Mouse (Mus musculus) spleen, postnatal 14 days (tissue): ENCODE measurements around the gene Mitf.

Source experiments
- DNase-seq, 2 experiments: peaks; one replicate each; pipeline ENCODE4 v3.0.0; 2021 to 2022; ENCODE audit warnings: low spot score in 2 of 2

Mitf gene

DNA sequence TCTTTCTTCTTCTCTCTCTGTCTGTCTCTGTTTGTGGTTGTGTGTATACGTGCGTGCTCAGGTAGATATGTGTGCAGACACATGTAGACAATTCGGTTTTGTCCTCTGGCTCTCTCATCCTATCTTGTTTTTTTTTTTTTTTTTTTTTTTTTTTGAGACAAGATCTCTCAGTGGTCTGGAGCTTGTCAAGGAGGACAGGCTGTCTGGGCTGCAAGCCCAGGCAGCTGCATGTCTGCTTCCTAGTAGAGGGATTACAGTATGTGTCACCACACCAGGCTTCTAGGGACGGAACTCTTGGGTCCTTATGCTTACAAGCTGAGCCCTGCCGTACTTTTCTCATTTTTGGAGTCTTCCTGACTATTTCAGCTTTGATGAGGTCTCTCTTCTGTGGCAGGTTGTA is 73.5 kb downstream of the Mitf start:
- DNase-seq: no peak

DNA sequence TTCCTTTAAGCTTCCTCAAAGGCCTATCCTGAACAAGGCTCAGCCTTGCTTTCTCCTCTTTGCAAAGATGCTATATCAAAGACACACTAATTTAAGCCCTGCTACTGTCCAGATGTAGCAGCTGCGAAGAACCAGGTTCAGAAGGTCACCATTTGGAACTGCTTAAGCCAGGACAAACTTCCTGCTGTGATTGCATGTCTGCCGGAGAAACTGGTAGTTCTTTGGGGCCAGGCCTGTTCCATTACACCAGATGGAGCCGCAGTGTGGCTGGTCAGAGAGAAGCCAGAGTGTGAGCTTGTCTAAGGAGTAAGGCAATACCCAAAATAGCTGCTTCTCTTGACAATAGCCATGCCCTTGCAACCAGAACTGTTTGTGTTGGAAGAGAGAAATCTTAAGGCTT is 75.1 kb downstream of the Mitf start:
- no peak for DNase-seq

DNA sequence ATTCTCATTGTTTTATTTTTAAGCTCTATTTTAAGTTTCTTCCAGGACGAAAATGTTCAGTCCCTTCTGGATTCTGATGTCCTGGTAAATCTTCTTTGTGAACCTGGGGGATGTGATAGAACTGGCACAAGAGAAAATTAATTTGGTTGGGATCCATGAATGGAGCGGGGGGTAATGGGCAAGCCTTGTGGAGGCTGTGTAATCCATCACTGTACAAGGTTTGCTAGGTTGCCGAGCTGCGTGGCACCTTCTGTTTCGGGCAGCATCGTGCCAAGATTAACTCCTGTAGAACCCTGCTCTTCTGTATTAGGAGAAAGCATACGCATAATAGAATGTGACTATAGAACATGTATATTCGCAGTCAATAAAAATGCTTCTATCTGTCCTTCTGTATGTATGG is 76.1 kb downstream of the Mitf start:
- no peak for DNase-seq

DNA sequence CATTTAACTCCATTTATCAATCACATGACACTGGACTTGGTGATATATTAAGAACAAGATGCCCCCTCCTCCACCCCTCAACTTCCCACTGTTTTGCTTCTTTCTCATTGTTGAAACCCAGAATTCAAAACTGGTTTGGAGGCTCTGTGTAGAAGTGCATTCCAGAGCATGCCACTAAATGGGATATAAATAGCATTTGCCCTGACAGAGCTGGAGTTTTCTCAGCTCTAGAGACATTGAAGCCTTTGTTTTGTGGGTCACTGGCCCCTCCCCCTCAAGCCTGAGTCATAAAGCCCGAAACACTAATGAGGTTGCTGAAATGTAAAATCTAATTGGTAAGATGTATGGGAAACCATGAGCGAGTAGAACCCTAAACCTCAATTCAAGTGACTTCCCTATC is 76.6 kb downstream of the Mitf start:
- no peak for DNase-seq

DNA sequence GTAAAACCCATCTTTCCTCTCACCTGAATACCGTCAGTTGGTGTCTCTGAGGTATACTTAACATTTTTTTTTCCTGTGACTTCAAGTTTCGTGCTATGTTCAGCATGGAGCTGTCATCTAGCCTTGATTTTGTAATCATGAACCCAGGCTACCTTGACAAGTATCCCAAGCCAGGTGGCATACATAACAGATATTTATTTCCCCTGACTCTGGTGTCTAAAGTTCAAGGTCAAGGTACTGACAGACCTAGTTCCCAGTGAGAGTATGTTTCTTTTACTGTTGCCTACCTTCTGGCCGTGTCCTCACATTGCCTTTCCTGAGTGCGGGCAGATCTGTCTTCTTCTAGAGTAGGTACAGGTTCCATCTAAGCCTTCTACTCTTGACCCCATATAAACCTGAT is 78.1 kb downstream of the Mitf start:
- DNase-seq: no peak

DNA sequence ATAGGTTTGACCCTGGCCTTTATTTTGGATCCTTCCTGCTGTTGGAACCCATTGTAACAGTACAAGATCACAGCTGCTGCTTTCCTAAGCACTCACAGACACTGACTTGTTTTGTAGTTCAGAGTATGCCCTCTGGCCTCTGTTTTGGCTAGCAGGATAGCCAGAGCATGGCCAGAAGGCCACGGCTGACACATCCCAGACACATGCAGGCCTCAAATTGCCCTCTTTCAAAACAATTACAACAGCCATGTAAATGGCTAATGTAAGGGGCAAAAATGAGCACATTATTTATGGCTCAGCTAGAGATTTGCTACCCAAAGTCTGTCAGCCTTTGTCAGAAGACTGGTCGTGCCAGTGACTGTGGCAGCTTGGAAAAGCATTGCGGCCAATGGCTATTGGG is 78.8 kb downstream of the Mitf start:
- DNase-seq: no peak

DNA sequence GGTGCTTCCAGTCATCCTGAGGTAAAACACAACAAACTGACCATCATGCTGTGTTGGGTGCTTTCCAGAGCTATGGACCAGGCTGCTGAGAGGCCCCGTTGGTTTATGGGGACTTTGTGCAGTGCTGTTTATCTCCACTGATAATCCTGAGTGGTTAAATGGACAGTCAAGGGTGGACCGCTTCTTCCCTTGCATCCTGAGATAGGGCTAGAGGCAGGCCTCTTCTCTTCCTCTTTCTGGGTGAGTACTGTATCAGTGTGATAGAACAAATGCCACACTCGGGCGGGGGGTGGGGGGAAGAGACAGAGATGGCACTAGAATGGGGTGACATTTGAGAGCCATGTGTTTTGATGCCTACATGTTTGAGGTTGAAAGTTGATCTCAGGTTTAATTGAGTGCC is 81.0 kb downstream of the Mitf start:
- DNase-seq: no peak

DNA sequence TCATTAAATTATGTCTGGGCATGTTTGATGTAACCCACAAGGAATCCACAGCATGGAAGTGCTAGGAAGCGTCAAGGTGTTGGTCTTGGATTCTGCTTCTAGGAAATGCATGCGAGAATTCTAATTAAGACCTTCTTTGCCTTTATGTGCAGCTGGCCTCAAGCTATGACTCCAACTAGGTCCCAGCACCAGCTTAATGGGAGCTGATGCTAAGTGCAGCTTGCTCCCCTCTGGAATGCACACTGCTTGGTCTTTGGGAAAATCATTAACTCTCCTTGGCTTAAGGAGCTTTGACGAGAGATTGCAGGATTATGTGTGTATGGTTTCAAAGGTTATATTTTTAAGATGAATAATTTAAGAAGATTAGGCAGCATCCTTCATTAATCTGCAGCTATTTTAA is 81.7 kb downstream of the Mitf start:
- no peak for DNase-seq

DNA sequence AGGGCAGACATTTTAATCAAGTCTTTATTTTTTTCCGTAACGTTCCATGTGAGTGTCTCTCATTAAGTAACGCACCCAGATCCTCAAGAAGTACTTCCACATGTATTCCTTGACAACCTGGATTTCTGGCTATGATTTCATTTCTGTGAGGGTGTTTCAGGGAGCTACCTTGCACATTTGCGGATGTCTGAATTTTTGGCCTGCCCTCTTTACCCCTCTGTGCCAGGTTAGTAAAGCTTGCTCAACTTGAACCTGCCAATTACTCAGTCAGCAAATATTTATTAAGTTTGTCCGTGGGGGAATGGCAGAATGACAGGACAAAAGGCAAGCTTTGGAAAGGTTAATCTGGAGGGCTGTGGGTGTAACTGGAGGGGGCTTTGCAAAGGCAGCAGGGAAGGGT is 86.7 kb downstream of the Mitf start:
- no peak for DNase-seq

DNA sequence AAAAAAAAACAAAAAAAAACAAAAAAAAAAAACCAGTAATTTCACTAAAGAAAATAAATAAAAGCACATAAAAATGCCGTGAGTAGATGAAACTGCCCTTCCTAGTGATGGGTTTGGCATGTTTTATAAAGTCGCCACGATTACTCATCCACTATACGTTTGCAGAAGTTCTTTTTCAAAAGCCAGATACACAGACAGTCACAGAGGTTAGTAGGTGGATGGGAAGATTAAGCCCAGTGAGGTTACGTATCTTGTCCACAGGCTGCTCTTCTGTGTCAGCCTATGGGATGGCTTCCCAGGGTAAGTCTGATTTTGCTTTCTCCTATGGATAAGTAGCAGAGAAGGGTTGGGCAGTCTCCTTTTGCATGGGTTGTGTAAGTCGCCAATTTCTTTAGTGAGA is 90.3 kb downstream of the Mitf start:
- no peak for DNase-seq

DNA sequence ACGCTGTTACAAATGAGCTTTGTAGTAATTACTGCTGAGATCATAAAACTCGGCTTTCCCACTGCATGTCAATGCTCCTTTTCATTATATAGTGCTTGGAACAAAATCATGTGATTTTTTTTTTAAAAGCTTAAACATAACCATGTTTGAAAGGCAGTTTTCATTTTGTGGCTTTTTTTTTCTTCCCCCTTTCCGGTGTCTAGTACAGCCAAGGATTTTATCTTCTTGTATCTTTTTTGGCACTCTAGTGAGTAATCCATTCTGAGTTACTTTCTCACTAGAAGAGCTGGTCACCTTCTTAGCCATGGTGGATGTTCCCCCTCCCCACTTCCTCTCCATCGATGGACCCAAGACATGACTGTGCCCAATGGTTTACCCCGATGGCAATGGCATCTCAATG is 91.2 kb downstream of the Mitf start:
- no peak for DNase-seq

DNA sequence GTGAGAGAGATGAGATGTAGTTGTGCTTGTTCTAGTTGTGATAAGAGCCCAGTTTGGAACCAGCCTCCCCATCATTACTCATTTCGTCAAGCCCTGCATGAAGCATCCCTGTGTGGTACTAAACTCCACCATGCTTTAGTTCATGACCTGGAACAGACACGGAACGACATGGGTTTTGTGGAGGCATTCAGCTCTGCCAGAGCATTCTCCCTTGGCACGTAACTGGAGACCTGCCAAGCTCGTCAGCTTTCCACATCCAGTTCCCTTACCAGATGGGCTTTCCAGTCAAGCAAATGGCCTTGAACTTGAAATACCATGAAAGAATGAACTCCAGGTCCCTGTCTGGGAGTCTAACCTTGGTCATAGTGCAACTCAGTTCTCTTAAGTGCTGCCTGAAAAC is 94.7 kb downstream of the Mitf start:
- no peak for DNase-seq

DNA sequence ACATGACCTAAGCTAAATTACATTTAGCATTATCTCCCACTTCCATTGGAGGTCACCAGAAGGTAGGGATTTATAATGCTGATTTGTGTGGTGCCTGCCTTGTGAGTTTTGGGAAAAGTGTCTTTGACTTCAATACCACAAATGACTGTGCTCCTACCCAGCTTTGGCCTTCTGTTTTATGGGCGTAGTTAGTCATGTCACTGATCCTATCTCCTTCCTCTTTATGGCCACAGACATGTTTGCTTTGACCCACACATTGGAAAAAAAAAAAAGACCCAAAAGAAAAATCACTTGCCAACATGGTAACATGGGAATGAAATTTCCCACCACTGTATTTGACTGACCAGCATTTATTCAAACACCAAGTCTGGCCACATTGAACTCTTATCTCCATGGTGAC is 95.4 kb downstream of the Mitf start:
- DNase-seq: no peak

DNA sequence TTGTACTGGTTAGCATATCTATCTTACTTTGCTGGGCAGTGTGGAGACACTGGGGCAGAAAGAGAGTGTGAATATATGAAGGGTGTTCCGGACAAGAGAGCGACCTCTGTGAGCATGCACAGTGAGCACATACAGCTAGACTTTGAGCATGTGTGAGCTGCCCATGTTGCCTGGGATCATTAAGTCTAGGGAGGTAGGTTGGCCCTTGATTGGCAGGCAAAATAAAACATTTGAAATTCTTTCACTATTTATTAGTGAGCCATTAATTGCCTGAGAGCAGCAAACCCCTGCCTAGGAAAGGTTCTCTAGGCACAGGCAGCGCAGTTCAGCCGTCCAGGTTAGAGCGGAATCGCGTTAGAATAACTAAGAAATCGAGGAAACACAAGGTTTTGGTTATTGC is 107.9 kb downstream of the Mitf start:
- DNase-seq: no peak

DNA sequence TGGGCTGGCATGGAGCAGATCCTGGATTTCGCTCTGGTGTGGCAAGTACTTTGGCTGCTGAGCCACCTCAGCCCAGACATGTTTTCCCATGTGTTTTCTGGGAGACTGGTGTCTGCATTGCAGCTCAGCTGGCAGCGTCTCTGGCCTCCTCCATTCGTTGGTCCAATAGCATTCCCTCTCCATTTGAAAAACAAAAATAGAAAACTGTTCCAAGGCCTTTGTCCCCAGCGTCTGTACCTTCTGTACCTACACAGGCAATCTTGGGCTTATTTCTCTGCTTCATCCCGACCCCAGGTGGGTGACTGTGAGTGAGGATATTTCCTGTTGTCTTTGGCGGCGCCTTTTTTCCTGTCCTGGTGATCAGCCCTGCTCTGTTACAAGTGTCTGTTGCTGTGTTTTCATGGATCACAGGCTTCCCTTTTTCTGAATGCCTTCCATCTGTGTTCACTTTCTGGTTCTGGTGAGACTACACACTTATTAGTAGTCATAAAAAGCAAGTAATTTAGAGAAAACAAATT is 109.6 kb downstream of the Mitf start:
- no peak for DNase-seq

DNA sequence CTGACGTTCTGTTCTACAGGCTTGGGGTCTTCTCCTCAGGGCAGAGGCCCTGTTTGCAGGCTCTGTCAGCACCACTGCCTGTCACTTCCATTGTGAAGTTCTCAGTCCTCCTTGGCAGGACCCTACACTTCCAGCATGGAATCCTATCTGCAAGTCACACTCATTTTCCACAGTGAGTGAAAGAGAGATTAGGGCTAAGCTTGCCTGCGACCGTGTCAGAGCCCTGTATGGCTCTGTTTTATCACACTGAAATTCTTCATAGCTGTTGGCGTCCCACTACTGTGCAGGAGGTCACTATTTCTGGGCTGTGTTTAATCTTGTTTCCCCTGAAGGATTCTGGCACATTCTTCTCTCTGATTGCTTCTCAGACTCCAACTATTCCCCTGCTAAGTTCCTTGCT is 111.2 kb downstream of the Mitf start:
- DNase-seq: no peak

DNA sequence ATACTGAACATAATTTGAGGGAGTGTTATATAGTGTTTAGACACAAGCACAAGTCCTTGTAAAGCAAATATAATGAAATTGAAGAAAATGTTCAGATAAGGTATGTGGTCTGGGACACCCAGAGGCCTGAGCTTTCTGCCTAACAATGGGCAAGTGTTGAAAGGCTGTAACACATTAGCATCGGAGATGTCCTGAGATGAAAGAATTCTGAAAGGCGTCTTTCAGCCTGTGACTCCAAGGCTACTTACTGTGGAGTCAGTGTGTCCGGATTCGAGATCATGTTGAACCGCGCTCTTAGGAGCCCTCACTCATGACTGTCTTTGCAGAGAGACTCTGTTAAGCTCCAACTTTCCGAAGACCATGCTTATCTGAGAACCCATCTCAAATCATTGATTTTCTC is 111.6 kb downstream of the Mitf start:
- no peak for DNase-seq

DNA sequence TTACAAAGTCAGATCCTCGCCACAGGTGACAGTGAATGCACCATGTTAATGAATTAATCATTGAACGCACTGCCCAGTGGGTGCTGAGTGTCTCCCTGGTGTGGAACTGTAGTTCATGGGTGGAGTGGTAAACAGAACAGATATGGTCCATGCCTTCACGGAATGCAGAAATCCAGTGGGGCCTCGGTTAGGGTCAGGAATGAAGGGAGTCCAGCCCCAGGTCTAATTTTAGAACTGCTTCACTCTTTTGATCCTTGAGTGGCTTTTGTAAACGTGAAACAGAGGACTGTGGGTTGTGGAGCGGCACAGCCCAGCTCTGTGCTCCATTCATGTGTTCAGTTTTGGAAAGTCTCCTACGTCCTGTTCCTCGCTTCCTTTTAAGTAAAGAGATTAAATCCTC is 112.4 kb downstream of the Mitf start:
- no peak for DNase-seq

DNA sequence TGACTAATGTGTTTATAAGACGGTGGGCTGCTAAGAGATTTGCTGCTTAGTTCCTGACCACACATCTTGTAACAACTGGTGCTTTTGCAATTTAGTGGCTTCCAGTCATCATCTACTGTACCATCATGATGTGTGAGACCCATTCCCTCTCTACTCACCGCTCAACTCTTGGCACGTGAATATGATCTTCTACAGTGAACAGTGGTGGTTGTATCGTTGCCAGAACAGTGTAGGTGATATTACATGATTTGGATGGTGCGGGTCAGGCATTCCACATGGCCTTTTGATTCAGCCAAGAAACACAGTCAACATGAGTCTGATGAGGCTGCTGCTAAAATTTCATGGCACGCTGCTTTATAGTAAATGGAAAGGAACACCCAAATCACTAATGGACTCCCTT is 114.7 kb downstream of the Mitf start:
- DNase-seq: no peak

DNA sequence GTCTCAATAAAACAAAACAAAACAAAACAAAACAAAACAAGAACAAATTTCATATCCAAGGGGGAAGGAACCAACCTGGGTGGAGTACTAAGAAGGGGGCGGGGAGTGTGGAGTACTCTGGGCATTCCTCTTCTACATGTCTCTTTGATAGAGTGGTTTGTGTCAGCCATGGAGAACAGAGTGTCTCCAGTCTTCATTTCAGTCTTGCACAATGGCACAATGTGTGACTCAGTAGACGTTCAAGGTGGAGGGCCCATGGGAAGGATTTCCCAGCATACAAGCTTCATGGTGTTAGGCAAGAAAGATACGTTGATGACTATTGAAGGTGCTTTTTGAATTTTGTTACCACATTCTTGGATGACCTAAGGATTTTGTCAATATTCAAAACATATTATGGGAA is 117.4 kb downstream of the Mitf start:
- DNase-seq: no peak

DNA sequence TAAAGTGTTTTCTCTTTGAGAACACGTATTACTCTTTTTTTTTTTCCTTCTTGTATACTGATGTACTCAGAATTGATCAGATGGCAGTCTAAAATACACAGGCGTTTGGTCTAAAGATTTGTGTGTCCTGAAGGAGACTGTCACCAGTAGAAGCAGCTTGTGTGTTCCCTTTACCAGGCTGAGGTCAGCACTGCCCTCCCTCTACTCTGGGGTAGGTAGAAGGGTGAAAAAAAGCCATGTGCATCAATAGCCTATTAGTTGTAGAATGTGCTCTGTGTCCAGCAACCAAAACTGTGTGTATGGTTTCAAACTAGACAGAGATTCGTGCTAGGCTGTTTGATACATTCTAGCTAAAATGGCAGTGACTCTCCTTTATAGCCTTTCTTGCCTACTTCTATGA is 122.2 kb downstream of the Mitf start:
- no peak for DNase-seq

DNA sequence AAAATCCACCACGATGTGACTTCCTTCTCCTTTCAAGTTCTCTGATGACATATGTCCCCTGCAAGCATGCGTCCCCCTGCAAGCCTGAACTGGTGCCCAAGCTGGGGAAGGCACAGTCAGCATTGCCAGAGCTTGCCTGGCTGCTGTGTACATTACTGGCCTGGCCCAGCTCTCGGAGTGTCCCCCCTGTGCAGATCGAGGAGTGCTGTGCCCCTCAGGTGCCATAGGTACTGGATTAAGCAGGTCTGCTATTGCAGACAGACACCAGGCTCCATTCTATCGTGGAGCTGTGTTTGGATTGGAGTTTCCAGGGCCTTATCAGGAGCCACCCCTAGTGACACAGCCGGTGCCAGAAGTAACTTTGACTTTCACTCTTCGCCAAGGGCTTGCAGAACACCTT is 122.6 kb downstream of the Mitf start:
- DNase-seq: no peak

DNA sequence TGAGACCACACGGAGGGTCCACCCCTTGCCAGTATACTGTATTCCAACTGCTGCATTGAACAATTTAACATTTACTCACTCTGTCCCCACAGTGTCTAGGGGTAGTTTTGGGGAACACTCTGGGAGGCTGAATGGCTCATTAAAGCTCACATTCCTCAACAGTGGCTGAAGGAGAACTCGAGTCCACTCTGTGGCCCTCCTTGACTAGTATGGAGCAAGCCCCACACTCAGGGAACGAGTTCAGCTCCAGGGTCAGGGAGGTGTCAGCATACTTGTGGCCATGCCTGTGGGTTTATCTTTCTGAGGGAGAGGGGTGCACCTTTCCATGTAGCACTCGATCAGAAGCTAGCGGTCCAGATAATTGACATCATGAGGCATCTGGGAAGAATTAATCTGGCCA is 130.3 kb downstream of the Mitf start:
- no peak for DNase-seq

DNA sequence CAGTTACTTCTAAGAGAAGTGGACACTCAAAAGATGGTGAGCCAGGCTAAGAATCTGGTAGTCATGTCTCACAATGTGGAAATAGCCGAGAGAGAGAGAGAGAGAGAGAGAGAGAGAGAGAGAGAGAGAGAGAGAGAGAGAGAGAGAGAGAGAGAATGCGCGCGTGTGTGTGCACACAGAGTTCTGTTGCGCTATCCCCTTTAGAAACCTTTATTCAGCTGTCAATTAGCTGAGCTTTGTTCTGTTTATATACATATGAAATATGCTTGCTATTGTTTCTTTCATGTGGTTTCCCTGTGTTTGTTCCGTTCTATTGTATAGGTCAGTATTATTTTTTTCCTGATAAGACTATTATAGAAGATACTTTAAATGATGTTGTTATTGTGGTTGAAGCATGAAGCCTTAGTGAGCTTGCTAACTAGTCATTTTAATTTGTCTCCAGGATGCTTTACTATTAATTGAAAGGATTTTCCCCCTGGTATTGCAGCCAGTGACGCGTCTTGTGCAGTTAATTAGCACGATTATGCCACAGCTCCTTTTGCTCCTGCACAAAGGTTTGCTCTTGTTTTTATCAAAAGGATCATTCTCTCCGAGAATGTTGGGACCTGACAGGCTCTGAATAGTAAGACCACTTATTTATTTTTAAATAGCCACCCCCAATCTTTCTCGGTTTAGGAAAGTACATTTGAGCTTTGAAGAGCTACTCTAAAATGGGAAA is 131.2 kb downstream of the Mitf start:
- no peak for DNase-seq
